Mouse (Mus musculus) CH12.LX (cell line): ENCODE data around the gene Gli3.

ENCODE experiments used
- EP300 ChIP-seq: IDR thresholded peaks from 2 replicates; pipeline ENCODE4 v1.6.1; 2011; ENCODE audit warnings: low read length, improper control_type of control experiment
- MAFK ChIP-seq: IDR thresholded peaks from 2 replicates; pipeline ENCODE4 v1.6.1; 2011; ENCODE audit warnings: low read length, improper control_type of control experiment; ENCODE audit not compliant: insufficient replicate concordance
- USF2 ChIP-seq: conservative IDR thresholded peaks from 2 replicates; pipeline ENCODE4 v1.6.1; 2011; ENCODE audit warnings: low read depth, low read length, improper control_type of control experiment

GRCm38 (mm10) chr13:15665514-15665913 is 202.5 kb downstream of the Gli3 start:
- TF ChIP-seq MAFK: no peak
- no peak for TF ChIP-seq USF2
- no peak for TF ChIP-seq EP300
